Mouse (Mus musculus) midbrain, postnatal 0 days (tissue): ENCODE data around the gene Smarcad1. TPM values are rescaled to one million over a fixed set of nuclear protein-coding genes. Genes with fewer than 3 reads are reported as not detected.
"Not testable (repeated sequence)": the region's sequence is repeated elsewhere in the genome, so short reads cannot be mapped to it uniquely, and the experiment has no call there.

Experiments used
- ATAC-seq: fragments of 200-750 bp; cut with Nextera tagmentation; 2 replicates; pipeline ENCODE4 v1.8.0; 2017; ENCODE audit warnings: moderate number of reproducible peaks, mild to moderate bottlenecking, moderate TSS enrichment, moderate library complexity; ENCODE audit not compliant: low FRiP score
- DNase-seq: peaks from one replicate; pipeline ENCODE4 v3.0.0-alpha.2; 2015; ENCODE audit warnings: low spot score
- H3K27ac ChIP-seq: fragments of 300-500 bp; sonication (generic); 2 replicates; pipeline ENCODE4 v1.5.1; 2014; ENCODE audit warnings: low read depth, mild to moderate bottlenecking, low read length, mixed read lengths
- H3K27me3 ChIP-seq: fragments of 300-500 bp; sonication (generic); 2 replicates; pipeline ENCODE4 v1.6.1; 2014; ENCODE audit warnings: low read length, control low read depth, mixed read lengths; ENCODE audit not compliant: insufficient read depth
- H3K36me3 ChIP-seq: fragments of 300-500 bp; sonication (generic); 2 replicates; pipeline ENCODE4 v1.6.1; 2014; ENCODE audit warnings: low read length, control low read depth, mixed read lengths; ENCODE audit not compliant: insufficient read depth
- H3K4me1 ChIP-seq: fragments of 300-500 bp; sonication (generic); 2 replicates; pipeline ENCODE4 v1.6.1; 2014; ENCODE audit warnings: mild to moderate bottlenecking, control low read depth, antibody characterized with exemption, low read length, mixed read lengths; ENCODE audit not compliant: insufficient read depth
- H3K4me2 ChIP-seq: fragments of 300-500 bp; sonication (generic); 2 replicates; pipeline ENCODE4 v1.6.1; 2014; ENCODE audit warnings: low read depth, mild to moderate bottlenecking, low read length, mixed read lengths; ENCODE audit not compliant: poor library complexity, severe bottlenecking
- H3K4me3 ChIP-seq: fragments of 300-500 bp; sonication (generic); 2 replicates; pipeline ENCODE4 v1.5.1; 2014; ENCODE audit warnings: low read depth, mild to moderate bottlenecking, low read length, moderate library complexity
- H3K9ac ChIP-seq: fragments of 300-500 bp; sonication (generic); replicated peaks from 2 replicates; pipeline ENCODE4 v1.6.1; 2014; ENCODE audit warnings: mild to moderate bottlenecking, low read length, moderate library complexity, mixed read lengths; ENCODE audit not compliant: poor library complexity, severe bottlenecking
- H3K9me3 ChIP-seq: fragments of 300-500 bp; sonication (generic); 2 replicates; pipeline ENCODE4 v1.6.1; 2016; ENCODE audit warnings: low read length, control low read depth
- CTCF ChIP-seq: IDR thresholded peaks from 2 replicates; pipeline ENCODE4 v1.5.1; 2016; ENCODE audit warnings: antibody characterized with exemption, mild to moderate bottlenecking
- WGBS: fragments of 180-500 bp; shearing (Covaris S2); extraction: QIAGEN DNeasy Blood & Tissue Kit; methylation state at CpG from one replicate; pipeline ENCODE4 v1.1.7; 2014; 5-methylcytosine and 5-hydroxymethylcytosine counted together
- polyA plus RNA-seq: library from polyadenylated mRNA; unstranded; fragments of >200 nt; fragmentation: Nextera tagmentation; extraction: Ambion mirVana; gene quantifications from 2 replicates; pipeline ENCODE4 v1.2.1, GENCODE M21; 2015
- total RNA-seq: library from RNA; depleted of rRNA; stranded (reverse); fragments of >200 nt; gene quantifications from 2 replicates; pipeline ENCODE4 v1.2.3, GENCODE M21; 2014

Gene Smarcad1
- total and polyA plus RNA-seq, 2 experiments from 2014 or later = 39.2 to 47.8 TPM

DNA sequence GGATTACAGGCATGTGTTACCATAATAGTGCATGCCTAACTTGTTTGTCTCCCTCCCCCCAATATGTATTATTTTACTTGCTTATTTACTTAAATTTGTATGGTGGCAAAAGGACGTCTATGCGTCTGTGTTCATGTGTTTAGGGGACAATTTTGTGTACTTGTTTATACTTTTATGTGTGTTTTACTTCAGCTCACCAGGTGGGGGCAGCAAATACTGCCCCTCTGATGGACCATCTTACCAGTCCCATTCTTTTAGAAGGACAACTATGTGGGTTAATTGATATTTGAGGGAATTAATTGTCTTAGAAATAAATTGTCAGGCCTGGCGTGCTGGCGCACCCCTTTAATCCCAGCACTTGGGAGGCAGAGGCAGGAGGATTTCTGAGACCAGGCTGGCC lies 6.7 kb downstream of the Smarcad1 start:
- ATAC-seq = no peak
- no peaks in the 10 kb centered on the region for H3K27me3 ChIP-seq
- H3K4me3 ChIP-seq = no peak overlapping the region
- no peaks in the 10 kb centered on the region for H3K9me3 ChIP-seq
- H3K4me2 ChIP-seq = no peak overlapping the region
- TF ChIP-seq CTCF = peak; percentile 34
- H3K36me3 ChIP-seq = peaks cover 27% of the 10 kb centered on the region
- H3K9ac ChIP-seq = no peak overlapping the region
- H3K4me1 ChIP-seq = no peaks in the 10 kb centered on the region; the same call in 1 of the 2 replicates
- no peak overlapping the region for H3K27ac ChIP-seq
- DNase-seq = no peak
- WGBS = 99% methylated on average over 4 of the region's 4 CpGs

DNA sequence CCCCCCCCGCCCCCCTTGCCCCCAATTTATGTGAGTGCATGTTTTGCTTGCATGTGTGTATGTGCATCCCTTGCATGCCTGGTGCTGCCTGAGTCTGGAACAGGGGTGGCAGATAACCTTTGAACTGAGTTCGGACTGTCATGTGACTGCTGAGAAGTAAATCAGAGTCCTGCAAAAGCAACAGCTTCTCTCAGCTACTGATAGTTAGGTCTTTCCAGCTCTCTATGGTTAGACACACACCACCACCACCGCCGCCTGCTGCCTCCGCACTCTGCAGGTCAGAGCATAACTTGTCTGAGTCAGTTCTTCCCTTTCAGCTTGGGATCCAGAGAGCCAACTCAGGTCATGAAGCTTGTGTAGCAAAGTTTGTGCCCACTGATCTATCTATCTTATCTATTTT lies 14.2 kb downstream of the Smarcad1 start:
- Histone ChIP-seq H3K27me3 (no peaks in the 10 kb centered on the region), H3K36me3 (peaks cover 35% of the 10 kb centered on the region), H3K9me3 (no peaks in the 10 kb centered on the region), H3K9ac (no peak overlapping the region), H3K4me2 (no peak overlapping the region), H3K4me1 (no peaks in the 10 kb centered on the region), H3K27ac (no peak overlapping the region), H3K4me3 (no peak overlapping the region)
- WGBS = 91% methylated on average over 5 of the region's 5 CpGs
- ATAC-seq = no peak
- no peak for TF ChIP-seq CTCF
- no peak for DNase-seq

DNA sequence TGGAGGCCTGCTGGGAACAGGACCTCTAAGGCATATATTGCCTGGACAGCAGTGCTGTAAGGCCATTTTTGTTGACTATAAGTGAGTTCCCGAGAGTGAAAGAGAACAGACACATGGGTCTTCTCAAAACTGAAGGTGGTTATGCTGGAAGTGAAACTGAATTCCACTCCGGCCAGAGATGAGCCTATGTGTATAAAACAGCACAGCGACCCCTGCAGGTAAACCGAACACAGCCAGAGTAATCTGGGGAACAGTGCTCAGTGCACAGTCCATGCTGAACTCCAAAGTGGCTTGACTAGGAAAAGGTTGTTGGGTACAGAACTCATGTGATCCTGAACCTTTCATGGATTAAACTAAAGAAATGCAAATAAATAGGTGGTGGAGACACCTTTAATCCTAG lies 14.8 kb downstream of the Smarcad1 start:
- not testable (repeated sequence) for H3K4me1 ChIP-seq, DNase-seq, H3K4me3 ChIP-seq, H3K9ac ChIP-seq, H3K9me3 ChIP-seq, ATAC-seq, H3K4me2 ChIP-seq, H3K27ac ChIP-seq, H3K27me3 ChIP-seq
- 76% methylated on average over 4 of the region's 4 CpGs for WGBS
- H3K36me3 ChIP-seq = peaks cover 35% of the 10 kb centered on the region

DNA sequence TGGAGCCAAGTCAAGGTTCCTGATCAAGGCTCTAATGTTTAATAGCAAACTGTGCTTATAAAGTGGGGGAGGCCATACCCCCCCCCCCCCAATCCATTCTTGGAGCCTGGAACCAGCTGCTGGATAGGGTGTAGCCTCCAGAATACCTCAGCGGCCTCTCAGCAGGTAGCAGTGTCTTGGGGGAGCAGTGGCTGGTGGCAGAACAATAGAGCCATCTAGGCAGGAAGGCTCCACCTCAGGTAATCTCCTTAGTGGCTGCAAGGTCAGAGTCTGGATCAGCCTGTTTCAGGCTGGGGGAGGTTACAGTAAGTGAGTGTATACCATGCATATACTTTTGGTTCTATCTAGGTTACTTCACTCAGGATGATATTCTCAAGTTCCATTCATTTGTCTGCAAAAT lies 18.7 kb downstream of the Smarcad1 start:
- 44% methylated on average over 1 of the region's 1 CpGs for WGBS
- Histone ChIP-seq H3K4me3 (no peak overlapping the region), H3K36me3 (peaks cover 22% of the 10 kb centered on the region)

DNA sequence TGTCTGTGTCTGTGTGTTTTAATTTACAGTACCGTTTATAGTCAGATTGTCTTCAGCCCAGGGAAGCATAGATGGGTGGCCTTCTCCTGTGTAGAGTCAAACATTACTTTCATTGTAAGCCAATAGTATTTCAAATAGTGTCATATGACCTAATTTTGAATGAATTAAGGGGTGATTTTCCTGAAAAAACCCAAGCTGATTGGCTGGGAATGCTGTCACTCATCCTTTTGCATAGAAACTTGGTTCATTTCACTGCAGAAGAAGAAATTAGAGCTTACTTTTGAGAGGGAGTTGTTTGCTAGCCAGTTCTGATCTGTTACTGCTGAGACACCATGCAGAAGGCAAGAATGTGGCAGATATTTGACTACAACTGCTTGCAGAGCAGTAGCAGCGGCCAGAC lies 32.8 kb downstream of the Smarcad1 start:
- Histone ChIP-seq H3K27me3 (no peaks in the 10 kb centered on the region), H3K36me3 (peaks cover 29% of the 10 kb centered on the region), H3K4me2 (no peak overlapping the region), H3K9ac (no peak overlapping the region), H3K27ac (no peak overlapping the region), H3K4me3 (no peak overlapping the region), H3K9me3 (no peaks in the 10 kb centered on the region), H3K4me1 (no peaks in the 10 kb centered on the region)
- DNase-seq = peak; percentile 4
- ATAC-seq = no peak
- WGBS = 84% methylated on average over 2 of the region's 2 CpGs
- no peak for TF ChIP-seq CTCF

More for the DNA sequence above, 18.7 kb downstream of the Smarcad1 start:
- no peak overlapping the region for H3K9ac ChIP-seq
- ATAC-seq (no peak), DNase-seq (no peak)
- no peak overlapping the region for H3K27ac ChIP-seq
- TF ChIP-seq CTCF = no peak
- no peaks in the 10 kb centered on the region for H3K27me3 ChIP-seq
- no peak overlapping the region for H3K4me2 ChIP-seq
- no peaks in the 10 kb centered on the region for H3K9me3 ChIP-seq
- H3K4me1 ChIP-seq = no peaks in the 10 kb centered on the region

DNA sequence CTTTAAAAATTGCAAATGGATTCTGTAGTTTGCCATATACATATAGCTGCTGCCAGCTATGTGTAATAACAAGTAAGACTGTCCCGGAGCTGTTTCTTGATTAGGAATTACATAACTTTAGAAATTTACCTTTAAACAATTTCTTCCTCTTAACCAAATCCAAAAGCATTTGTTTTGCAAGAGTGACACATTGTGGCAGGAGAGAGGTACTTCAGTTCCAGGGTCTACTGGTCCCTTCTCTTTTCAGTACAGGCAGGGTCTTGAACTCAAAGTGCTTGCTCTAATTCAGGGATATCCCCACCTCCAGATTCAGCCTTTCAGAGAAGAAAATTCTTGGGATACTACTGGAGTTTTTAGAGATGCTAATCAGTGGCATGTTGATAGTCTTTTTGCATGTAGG lies 36.8 kb downstream of the Smarcad1 start:
- H3K4me3 ChIP-seq = no peak overlapping the region
- WGBS = 87% methylated on average over 1 of the region's 1 CpGs
- no peaks in the 10 kb centered on the region for H3K9me3 ChIP-seq
- H3K4me2 ChIP-seq = no peak overlapping the region
- peaks cover 12% of the 10 kb centered on the region; the same call in 1 of the 2 replicates for H3K36me3 ChIP-seq
- peak; percentile 44 for DNase-seq
- H3K27ac ChIP-seq = no peak overlapping the region
- H3K9ac ChIP-seq = no peak overlapping the region
- ATAC-seq = no peak
- H3K27me3 ChIP-seq = no peaks in the 10 kb centered on the region
- peak; percentile 74 for TF ChIP-seq CTCF
- H3K4me1 ChIP-seq = no peaks in the 10 kb centered on the region
